Mouse (Mus musculus): ENCODE results near the gene Gabbr2. TPM values are rescaled to one million over a fixed set of nuclear protein-coding genes. Genes with fewer than 3 reads are reported as not detected.

Gabbr2 gene
- total and polyA plus RNA-seq, 3 experiments: not detected

DNA sequence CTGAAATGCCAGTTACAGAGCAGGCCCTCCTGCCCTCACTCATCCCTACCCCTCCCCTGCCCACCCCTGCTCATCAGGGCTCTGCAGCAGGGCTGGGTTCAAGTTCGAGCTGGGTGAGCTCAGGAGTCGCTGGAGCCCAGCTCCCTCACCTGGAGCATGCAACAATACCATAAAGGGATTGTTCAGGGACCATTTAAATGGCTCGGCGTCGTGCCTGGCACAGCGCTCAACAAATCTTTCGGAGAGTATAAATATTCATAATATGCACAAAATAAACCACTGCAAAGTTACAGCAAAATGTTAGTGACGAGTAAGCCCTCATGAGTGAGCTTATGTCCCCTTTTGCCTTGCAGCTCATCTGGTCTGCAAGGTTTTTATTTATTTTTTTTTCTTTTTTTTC, 40.5 kb upstream of the Gabbr2 start:
- dilution Hi-C loops (cut with MboI; ENCODE audit: extremely low pct_ligation_motif_present, extremely low pct_unique_long_range_greater_than_20kb, low sequenced_read_pairs): no loop called here
- H3K27ac ChIP-seq (ENCODE audit: insufficient read depth, low read depth): no peak overlapping the region
- in situ Hi-C loops (cut with MboI; ENCODE audit: low pct_ligation_motif_present, low pct_unique_long_range_greater_than_20kb, low sequenced_read_pairs): loop anchor here (10.0 kb wide), 1 partner anchor 217 kb away; no protein-coding TSS in a partner anchor

DNA sequence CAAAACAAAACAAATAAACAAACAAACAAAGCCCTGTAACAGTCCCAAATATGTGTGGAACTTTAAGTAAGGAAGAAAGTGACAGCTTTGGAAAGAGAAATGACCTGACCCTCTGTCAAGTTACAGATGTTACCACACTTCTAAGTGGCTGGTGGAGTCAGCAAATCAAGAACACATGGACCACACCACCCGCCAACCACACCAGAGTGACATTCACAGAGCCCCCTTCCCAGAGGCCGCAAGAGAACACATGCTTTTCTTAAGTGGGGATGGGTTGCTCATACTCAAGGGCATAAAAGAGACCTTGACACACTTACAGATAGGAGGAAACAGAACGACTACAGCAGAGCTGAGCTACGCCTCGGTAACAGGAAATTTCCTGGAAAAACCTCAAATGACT, 37.1 kb upstream of the Gabbr2 start:
- Histone ChIP-seq H3K4me2 (ENCODE audit: insufficient read depth, low read depth, poor library complexity, severe bottlenecking) (no peak overlapping the region), H3K9ac (ENCODE audit: insufficient read depth, low read depth) (no peak overlapping the region), H3K4me1 (ENCODE audit: control insufficient read depth in 1 of 2, insufficient read depth in 2 of 2) (0 out of 4 replicates have a peak, but pooled peaks cover 0 to 2% of the 10 kb centered on the region in 2 experiments), H3K4me3 (replicated peaks in 1 of 3; ENCODE audit: low read depth in 2 of 3, low read length in 2 of 3, poor library complexity in 1 of 3) (no peak overlapping the region), H3K27me3 (replicated peaks) (peaks cover 89% of the 10 kb centered on the region), H3K79me2 (replicated peaks; ENCODE audit: control insufficient read depth, extremely low read depth, insufficient read depth, poor library complexity, severe bottlenecking) (no peaks in the 10 kb centered on the region), H3K9me3 (replicated peaks; ENCODE audit: low read length) (peaks cover 3% of the 10 kb centered on the region), H3K36me3 (replicated peaks in 1 of 2; ENCODE audit: control insufficient read depth in 1 of 2, insufficient read depth in 1 of 2, low read length in 1 of 2) (no peaks in the 10 kb centered on the region), H3K27ac (ENCODE audit: insufficient read depth, low read depth) (no peak overlapping the region)
- in situ Hi-C loops (cut with MboI; ENCODE audit: low pct_ligation_motif_present, low pct_unique_long_range_greater_than_20kb, low sequenced_read_pairs): no loop called here
- no peak for DNase-seq (ENCODE audit: extremely low read depth)
- dilution Hi-C loops (cut with MboI; ENCODE audit: extremely low pct_ligation_motif_present, extremely low pct_unique_long_range_greater_than_20kb, low sequenced_read_pairs): no loop called here
- TF ChIP-seq MAX (IDR thresholded peaks at IDR 0.05; ENCODE audit: low read length) (no peak), MEF2A (IDR thresholded peaks at IDR 0.05; ENCODE audit: borderline replicate concordance, low read depth, low read length) (no peak), SIN3A (IDR thresholded peaks at IDR 0.05; ENCODE audit: low read length) (no peak), ZMIZ1 (IDR thresholded peaks at IDR 0.05; ENCODE audit: low read depth, low read length) (no peak), CTCF (conservative IDR thresholded peaks at IDR 0.05 in 1 of 2, IDR thresholded peaks at IDR 0.05 in 1 of 2; ENCODE audit: low read depth in 2 of 2, low read length in 2 of 2) (no peak), USF1 (IDR thresholded peaks at IDR 0.05; ENCODE audit: low read depth, low read length) (no peak)

More for the DNA sequence above, 40.5 kb upstream of the Gabbr2 start:
- TF ChIP-seq JUN (IDR thresholded peaks at IDR 0.05; ENCODE audit: insufficient read depth, low read depth, low read length) (no peak), CHD1 (IDR thresholded peaks at IDR 0.05; ENCODE audit: low read depth, low read length) (no peak), RCOR1 (conservative IDR thresholded peaks at IDR 0.05; ENCODE audit: low read depth, low read length) (no peak), TCF12 (IDR thresholded peaks at IDR 0.05; ENCODE audit: low read depth, low read length) (no peak), MAX (IDR thresholded peaks at IDR 0.05; ENCODE audit: low read length) (no peak), IRF4 (IDR thresholded peaks at IDR 0.05; ENCODE audit: low read depth, low read length) (no peak), MYC (IDR thresholded peaks at IDR 0.05; ENCODE audit: low read depth, low read length) (no peak), UBTF (IDR thresholded peaks at IDR 0.05; ENCODE audit: low read depth, low read length) (no peak), EP300 (IDR thresholded peaks at IDR 0.05; ENCODE audit: low read length) (no peak)
- Histone ChIP-seq H3K27me3 (replicated peaks) (peaks cover 87% of the 10 kb centered on the region), H3K9ac (ENCODE audit: insufficient read depth, low read depth) (no peak overlapping the region), H3K9me3 (replicated peaks; ENCODE audit: low read length) (peaks cover 3% of the 10 kb centered on the region), H3K36me3 (replicated peaks in 1 of 2; ENCODE audit: control insufficient read depth in 1 of 2, insufficient read depth in 1 of 2, low read length in 1 of 2) (no peaks in the 10 kb centered on the region), H3K79me2 (replicated peaks; ENCODE audit: control insufficient read depth, extremely low read depth, insufficient read depth, poor library complexity, severe bottlenecking) (no peaks in the 10 kb centered on the region), H3K4me2 (ENCODE audit: insufficient read depth, low read depth, poor library complexity, severe bottlenecking) (no peak overlapping the region), H3K4me1 (ENCODE audit: control insufficient read depth in 1 of 2, insufficient read depth in 2 of 2) (0 out of 4 replicates have a peak, but pooled peaks cover 2 to 3% of the 10 kb centered on the region in 2 experiments), H3K4me3 (replicated peaks in 1 of 3; ENCODE audit: low read depth in 2 of 3, low read length in 2 of 3, poor library complexity in 1 of 3) (no peak overlapping the region)
- no peak for DNase-seq (ENCODE audit: extremely low read depth)

DNA sequence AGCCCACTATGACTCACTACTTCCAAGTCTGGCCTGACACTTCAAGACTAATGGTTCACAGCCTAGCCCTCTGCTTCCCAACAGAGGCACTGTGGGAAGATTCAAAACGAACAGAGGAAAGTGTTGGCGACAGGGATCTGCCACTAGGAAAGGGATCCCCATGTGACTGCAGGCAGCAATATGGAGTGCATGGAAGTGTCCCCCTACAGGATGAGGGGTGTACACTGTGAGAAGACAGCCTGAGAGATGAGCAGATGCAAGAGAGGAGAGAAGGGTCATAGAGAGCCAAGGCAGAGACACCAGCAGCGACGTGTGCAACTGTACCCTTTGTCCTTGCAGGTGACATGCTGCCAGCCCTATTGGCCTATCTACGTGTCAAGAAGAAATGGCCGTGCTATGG, 32.3 kb upstream of the Gabbr2 start:
- Histone ChIP-seq H3K36me3 (replicated peaks in 1 of 2; ENCODE audit: control insufficient read depth in 1 of 2, insufficient read depth in 1 of 2, low read length in 1 of 2) (no peaks in the 10 kb centered on the region), H3K27me3 (replicated peaks) (peaks cover 82% of the 10 kb centered on the region), H3K79me2 (replicated peaks; ENCODE audit: control insufficient read depth, extremely low read depth, insufficient read depth, poor library complexity, severe bottlenecking) (no peaks in the 10 kb centered on the region), H3K27ac (ENCODE audit: insufficient read depth, low read depth) (no peak overlapping the region), H3K4me1 (ENCODE audit: control insufficient read depth in 1 of 2, insufficient read depth in 2 of 2) (no peaks in the 10 kb centered on the region), H3K4me2 (ENCODE audit: insufficient read depth, low read depth, poor library complexity, severe bottlenecking) (no peak overlapping the region), H3K4me3 (replicated peaks in 1 of 3; ENCODE audit: low read depth in 2 of 3, low read length in 2 of 3, poor library complexity in 1 of 3) (no peak overlapping the region), H3K9me3 (replicated peaks; ENCODE audit: low read length) (peaks cover 3% of the 10 kb centered on the region), H3K9ac (ENCODE audit: insufficient read depth, low read depth) (no peak overlapping the region)
- TF ChIP-seq JUN (IDR thresholded peaks at IDR 0.05; ENCODE audit: insufficient read depth, low read depth, low read length): no peak
- no peak for TF ChIP-seq UBTF (IDR thresholded peaks at IDR 0.05; ENCODE audit: low read depth, low read length)
- TF ChIP-seq TBP (conservative IDR thresholded peaks at IDR 0.05; ENCODE audit: low read depth, low read length): no peak
- no peak for TF ChIP-seq CTCF (conservative IDR thresholded peaks at IDR 0.05 in 1 of 2, IDR thresholded peaks at IDR 0.05 in 1 of 2; ENCODE audit: low read depth in 2 of 2, low read length in 2 of 2)
- no peak for TF ChIP-seq ZKSCAN1 (IDR thresholded peaks at IDR 0.05; ENCODE audit: borderline replicate concordance, low read depth, low read length)
- no peak for TF ChIP-seq TCF12 (IDR thresholded peaks at IDR 0.05; ENCODE audit: low read depth, low read length)
- no peak for TF ChIP-seq SIN3A (IDR thresholded peaks at IDR 0.05; ENCODE audit: low read length)
- TF ChIP-seq PAX5 (IDR thresholded peaks at IDR 0.05; ENCODE audit: low read length): no peak
- TF ChIP-seq MEF2A (IDR thresholded peaks at IDR 0.05; ENCODE audit: borderline replicate concordance, low read depth, low read length): no peak
- no peak for TF ChIP-seq ZNF384 (IDR thresholded peaks at IDR 0.05; ENCODE audit: low read depth, low read length)
- in situ Hi-C loops (cut with MboI; ENCODE audit: low pct_ligation_motif_present, low pct_unique_long_range_greater_than_20kb, low sequenced_read_pairs) (no loop called here), dilution Hi-C loops (cut with MboI; ENCODE audit: extremely low pct_ligation_motif_present, extremely low pct_unique_long_range_greater_than_20kb, low sequenced_read_pairs) (no loop called here)
- DNase-seq (ENCODE audit: extremely low read depth): no peak
